Mouse (Mus musculus): ENCODE results near the gene Kdm5c.
A peak's percentile ranks its signal among the peaks of the same experiment; 100 is the strongest.
"Not testable (repeated sequence)": the region's sequence is repeated elsewhere in the genome, so short reads cannot be mapped to it uniquely, and the experiment has no call there.

The Kdm5c gene

DNA sequence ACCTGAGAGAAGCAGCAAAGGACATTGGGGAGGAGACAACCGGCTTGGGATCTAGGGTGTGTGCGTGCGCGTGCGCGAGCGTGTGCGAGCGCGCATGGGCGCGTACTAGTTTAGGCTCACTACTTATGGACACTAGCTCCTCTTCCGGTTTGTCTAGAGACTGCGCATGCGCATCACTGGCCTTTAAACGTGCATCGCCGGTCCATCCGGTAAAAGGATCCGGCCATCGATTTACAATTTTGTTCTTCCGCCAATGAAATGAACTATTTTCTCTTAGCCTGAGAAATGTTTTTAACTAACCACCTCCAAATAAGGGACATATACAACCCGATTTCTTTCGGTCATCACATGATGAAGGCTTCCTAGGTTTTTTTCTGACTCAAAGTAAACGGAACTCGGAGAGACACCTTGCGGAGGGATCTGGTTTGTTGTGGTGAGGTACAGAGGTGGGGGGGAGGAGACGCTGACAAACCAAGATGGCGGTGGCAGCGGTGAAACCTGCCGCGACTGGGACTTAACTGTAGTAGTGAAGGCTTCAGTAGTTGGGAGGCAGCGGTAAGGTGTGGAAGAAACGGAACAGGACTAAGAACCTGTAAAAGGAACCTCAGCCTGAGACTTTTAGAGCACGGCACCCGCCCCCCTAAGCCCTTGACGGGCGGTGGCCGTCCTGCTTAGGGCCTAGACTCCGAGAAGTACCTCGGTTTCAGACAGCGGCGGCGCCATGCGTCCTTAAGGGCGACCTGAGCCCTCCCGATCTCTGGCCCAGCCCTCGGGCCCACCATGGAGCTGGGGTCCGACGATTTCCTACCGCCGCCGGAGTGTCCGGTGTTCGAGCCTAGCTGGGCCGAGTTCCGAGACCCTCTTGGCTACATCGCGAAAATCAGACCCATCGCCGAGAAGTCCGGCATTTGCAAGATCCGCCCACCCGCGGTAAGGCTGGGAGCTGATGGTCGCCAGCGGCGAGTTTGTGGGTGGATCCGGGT, at the start of gene Kdm5c:
TSS of gene Kdm5c (plus strand) at position 240 of the 983 bp plus-strand sequence.
- DNase-seq (ENCODE audit: low spot score): peak; percentile 98

- no peak for DNase-seq (ENCODE audit: low spot score)
These were observed 45.7 kb upstream of the Kdm5c start for GRCm38 (mm10) chrX:152187151-152187550.

DNA sequence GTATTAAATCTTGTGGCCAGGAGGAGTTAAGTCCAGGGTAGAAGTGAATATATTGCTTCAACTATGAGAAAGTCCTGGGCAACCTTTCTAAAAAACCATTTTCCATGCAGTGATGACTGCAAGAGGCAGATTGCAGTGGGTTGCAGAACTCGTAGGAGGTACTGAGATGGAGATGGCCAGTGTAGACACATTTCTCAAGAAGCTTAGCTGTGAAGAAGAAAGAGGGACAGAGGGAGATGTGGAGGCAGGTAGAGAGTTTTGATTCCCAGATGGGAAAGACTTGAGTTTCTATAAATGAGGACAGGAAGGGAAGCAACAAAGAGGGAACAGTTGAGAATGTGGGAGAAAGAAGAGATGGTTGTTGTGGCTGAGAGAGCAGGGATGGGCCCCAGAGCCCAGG, 41.6 kb upstream of the Kdm5c start:
- no peak for DNase-seq (ENCODE audit: low spot score)

- DNase-seq (ENCODE audit: low spot score): no peak
These were observed 34.8 kb upstream of the Kdm5c start for GRCm38 (mm10) chrX:152197814-152198648.

DNA sequence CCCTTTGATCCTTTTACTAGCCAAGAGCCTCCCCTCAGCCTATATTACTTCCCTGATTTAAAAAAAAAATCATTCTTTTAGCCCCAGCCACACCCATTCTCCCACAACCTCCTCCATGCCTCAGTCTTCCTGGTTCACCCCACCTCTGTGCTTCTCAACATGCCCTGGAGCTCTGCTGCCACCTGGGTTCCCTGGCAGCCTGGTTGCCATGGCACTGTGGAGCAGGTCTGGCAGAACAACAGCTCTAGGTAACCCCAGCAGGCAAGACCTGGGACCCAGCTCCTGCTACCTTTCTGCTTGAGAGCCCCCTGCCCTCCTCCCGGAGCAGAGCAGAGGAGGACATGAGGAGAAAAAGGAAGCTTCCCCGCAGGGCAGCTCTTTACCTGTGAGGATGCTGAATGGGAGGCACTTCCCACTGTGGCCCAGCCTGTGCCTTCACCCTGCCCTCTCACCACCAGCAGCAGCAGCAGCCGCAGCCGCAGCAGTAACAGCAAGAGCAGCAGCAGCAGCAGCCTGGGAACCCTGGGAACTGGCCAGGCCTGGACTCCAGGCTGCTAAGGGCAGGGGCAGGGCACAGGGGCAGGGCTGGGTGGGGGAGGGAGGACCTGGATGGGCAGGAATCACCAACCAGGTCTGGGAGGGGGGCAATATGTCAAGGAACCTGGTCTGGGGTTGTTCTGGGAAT, 30.9 kb upstream of the Kdm5c start:
- no peak for DNase-seq (ENCODE audit: low spot score)

DNA sequence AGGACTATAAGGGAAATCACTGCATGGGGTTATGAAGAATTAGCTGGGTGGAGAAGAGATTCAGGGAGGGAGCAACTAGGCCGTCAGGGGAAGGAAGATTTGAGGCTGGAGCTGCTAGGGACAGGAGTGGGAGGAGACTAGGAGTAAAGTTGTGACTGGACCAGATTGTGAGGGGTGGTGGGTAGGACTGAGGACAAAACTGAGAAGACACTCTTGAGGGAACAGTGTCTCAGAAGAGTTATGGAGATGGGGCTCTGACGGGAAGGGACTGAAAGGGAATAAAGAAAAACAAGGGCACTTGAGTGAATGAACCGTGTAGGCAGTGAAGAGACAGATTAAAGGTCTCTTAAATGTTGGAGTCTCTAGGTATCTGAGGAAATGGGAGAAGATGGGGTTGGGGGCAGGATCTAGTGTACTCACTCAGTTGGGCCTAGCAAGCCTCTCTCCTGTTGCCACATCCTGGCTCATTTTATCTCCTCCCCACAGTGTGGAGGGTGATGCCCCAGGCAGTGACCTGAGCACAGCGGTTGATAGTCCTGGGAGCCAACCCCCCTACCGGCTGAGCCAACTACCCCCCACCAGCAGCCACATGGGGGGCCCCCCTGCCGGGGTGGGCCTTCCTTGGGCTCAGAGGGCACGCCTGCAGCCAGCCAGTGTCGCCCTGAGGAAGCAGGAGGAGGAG, 30.3 kb upstream of the Kdm5c start:
- DNase-seq (ENCODE audit: low spot score): no peak

DNA sequence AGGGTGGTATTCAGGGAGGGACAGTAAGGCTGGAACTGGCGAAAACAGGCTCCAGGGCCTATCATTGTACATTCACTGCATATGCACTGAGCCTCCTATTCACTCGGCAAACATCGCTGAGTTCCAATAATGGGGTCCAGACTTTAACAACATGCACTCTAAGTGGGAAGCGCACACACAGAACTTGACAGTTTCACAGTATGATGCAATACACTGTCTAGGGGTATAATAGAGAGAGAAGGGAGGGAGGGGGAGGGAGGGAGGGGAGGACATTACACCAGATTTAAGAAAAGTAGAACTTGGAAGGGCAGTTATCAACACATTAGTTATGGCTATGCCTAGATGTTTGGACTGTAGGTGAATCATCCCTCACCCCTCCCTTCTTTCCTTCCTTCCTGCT, 29.6 kb upstream of the Kdm5c start:
- no peak for DNase-seq (ENCODE audit: low spot score)

- no peak for DNase-seq (ENCODE audit: low spot score)
These were observed 27.3 kb upstream of the Kdm5c start for GRCm38 (mm10) chrX:152205486-152205885.

DNA sequence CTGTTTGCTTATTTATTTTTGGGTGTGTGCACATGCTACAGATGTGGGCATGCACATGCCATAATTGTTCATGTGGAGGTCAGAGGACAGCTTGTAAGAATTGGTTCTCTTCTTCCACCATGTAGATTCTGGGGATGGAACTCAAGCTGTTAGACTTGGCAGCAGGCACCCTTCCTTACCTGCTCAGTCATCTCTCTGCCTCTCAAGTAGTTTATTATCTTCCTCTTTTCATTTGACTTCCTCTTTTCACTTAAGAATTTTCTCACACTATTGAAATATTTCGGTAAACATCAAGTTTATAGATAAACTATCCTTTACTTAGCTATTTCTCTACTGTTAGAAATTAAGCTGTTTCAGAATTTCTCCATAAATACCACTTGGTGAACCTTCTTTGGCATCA, 18.1 kb upstream of the Kdm5c start:
- DNase-seq (ENCODE audit: low spot score): no peak

DNA sequence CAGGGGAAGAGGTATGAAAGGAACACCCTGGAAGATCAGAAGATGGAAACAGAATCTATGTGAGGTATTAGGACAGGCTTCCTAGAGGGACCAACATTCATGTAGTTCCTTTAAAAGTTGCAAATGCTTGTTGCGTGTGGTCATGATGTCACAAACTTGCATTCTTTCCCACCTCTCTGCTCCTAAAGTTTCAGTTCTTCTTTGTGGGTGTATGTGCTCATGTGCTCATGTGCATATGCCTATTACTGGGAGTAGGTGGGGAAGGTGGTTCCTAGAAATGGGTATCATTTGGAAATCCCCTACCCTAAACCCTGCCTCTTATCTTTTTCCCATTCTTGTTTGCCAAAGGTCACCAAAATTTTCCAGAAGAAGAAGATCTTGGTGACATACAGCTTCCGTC, 14.3 kb upstream of the Kdm5c start:
- no peak for DNase-seq (ENCODE audit: low spot score)

- no peak for DNase-seq (ENCODE audit: low spot score)
These were observed 11.1 kb upstream of the Kdm5c start for GRCm38 (mm10) chrX:152221721-152222120.

DNA sequence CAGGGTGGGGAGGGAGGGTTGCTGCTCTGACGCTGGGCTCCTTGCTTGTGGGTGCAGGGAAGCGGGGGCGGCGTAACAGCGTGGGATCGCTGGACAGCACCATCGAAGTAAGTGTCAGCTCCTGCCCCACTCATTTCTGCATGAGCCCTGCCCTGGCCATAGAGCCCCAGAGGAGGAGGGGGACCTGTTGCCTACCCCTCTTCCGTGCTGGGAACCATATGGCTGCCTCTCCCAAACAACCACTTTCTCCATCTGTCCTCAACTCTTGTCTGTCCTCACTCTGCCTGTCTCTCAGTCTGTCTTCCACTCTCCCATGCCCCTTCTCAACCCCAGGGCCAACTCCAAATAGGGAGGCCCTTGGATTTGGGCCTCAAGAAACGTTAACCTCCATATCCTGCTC, 10.6 kb upstream of the Kdm5c start:
- DNase-seq (ENCODE audit: low spot score): no peak

DNA sequence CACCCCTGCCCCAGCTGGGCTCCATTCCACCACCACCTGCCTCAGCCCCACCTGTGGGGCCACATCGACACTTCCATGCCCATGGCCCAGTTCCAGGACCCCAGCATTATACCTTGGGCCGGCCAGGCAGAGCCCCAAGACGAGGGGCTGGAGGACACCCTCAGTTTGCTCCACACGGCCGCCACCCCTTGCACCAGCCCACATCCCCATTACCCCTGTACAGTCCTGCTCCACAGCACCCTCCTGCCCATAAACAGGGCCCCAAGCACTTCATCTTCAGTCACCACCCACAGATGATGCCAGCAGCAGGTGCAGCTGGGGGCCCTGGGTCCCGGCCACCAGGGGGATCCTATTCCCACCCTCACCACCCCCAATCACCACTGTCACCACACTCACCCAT, 9.5 kb upstream of the Kdm5c start:
- DNase-seq (ENCODE audit: low spot score): no peak

- DNase-seq (ENCODE audit: low spot score): no peak
These were observed 8.5 kb upstream of the Kdm5c start for GRCm38 (mm10) chrX:152224280-152224679.

DNA sequence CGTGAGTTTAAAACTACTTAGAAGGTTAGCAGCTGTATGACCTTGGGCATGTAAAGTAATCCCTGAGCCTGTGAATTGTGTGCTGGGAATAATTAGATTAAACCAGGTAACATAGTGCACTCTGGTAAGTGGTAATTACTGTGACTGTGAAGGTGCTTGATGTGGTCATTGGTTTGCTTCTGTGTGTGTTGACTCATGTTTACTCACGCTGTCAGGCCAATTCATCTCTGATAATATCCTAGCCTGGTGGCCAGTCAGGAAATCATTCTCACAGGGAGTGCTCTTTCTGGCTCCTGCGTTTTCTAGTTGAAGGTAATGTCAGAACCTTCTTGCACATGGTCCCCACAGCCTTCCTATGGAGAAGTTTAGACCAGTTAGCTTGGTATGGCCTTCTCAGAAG, 1.3 kb downstream of the Kdm5c start:
- peak; percentile 23 for DNase-seq (ENCODE audit: low spot score)

DNA sequence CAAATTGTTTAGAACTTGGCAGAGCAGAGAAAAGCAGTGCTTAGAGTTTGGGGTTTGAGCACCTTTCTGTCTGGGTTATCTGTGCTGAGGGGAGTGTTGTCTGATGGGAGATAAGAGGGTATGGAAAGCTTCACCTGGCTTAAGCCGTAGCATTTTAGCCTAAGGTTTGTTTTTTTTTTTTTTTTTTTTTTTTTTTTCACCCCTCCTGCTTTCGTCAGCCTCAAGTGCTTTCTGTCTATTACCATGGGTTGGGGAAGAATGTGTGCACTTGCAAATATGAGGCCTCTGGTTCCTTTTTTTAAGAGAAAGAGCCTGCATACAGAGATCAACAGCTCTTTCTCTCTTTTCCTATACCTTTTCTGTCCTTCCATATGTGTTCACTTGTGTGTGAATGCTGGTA, 2.9 kb downstream of the Kdm5c start:
- DNase-seq (ENCODE audit: low spot score): no peak

DNA sequence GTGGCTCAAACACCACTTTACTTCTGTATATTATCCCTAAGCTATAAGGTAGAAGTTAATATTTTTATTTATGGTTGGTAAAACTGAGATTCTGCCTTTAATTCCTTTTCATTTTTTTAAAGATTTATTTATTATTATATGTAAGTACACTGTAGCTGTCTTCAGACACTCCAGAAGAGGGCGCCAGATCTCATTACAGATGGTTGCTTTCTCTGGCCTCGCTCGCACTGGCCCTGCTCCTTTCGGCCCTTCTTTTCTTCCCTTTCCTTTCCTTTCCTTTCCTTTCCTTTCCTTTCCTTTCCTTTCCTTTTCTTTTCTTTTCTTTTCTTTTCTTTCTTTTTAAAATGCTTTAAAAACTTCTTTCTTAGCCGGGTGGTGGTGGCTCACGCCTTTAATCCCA, 10.3 kb downstream of the Kdm5c start:
- not testable (repeated sequence) for DNase-seq (ENCODE audit: low spot score)

GRCm38 (mm10) chrX:152244492-152245189, 11.8 kb downstream of the Kdm5c start:
- no peak for DNase-seq (ENCODE audit: low spot score)

DNA sequence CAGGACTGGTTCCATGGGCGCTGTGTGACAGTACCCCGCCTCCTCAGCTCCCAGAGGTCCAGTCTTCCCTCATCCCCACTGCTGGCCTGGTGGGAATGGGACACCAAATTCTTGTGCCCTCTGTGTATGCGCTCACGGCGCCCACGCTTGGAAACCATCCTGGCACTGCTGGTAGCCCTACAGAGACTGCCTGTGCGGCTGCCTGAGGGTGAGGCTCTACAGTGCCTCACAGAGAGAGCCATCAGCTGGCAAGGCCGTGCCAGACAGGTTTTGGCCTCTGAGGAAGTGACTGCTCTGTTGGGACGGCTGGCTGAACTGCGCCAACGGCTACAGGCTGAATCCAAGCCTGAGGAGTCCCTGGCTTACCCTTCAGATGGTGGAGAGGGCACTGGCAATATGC, 38.4 kb downstream of the Kdm5c start:
- DNase-seq (ENCODE audit: low spot score): no peak

GRCm38 (mm10) chrX:152279384-152279783, 46.6 kb downstream of the Kdm5c start:
- no peak for DNase-seq (ENCODE audit: low spot score)

DNA sequence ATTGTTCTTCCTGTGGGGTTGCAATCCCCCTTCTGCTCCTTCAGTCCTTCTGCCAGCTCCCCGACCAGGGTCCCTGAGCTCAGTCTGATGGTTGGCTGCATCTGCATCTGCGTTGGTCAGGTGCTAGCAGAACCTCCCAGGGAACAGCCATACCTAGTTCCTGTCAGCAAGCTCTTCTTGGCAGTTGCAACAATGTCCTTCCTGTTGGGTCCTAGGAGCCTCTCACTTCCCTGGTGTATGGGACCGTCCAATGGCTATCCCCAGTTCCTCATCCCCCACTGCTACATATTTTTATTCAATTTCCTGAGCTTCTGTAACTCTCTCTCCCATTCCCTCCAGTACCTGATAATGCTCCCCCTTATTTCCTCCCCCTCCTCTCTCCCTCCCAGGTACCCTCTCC, 51.9 kb downstream of the Kdm5c start:
- DNase-seq (ENCODE audit: low spot score): no peak
